Mouse (Mus musculus): ENCODE results near the gene Gstm2.

GRCm38 (mm10) chr3:107996576-107996975, 10.3 kb upstream of the Gstm2 start:
- TF ChIP-seq CTCF (IDR thresholded peaks at IDR 0.05; ENCODE audit: low read depth, low read length) = no peak
- no peak for TF ChIP-seq POLR2A (IDR thresholded peaks at IDR 0.05; ENCODE audit: extremely low read depth, insufficient read depth, low read length)
